Mouse (Mus musculus) limb, embryonic 13.5 days (tissue): ENCODE data around the gene Hectd4. TPM values are rescaled to one million over a fixed set of nuclear protein-coding genes. Genes with fewer than 3 reads are reported as not detected.
A peak's percentile ranks its signal among the peaks of the same experiment; 100 is the strongest.

ENCODE experiments used
- ATAC-seq: fragments of 200-750 bp; cut with Nextera tagmentation; 2 replicates; pipeline ENCODE4 v1.8.0; 2017; ENCODE audit warnings: low read depth, moderate number of reproducible peaks, moderate TSS enrichment; ENCODE audit not compliant: low FRiP score
- H3K27ac ChIP-seq: fragments of 300-500 bp; sonication (generic); 2 replicates; pipeline ENCODE4 v1.5.1; 2015; ENCODE audit warnings: inconsistent platforms, mild to moderate bottlenecking, moderate library complexity
- H3K27me3 ChIP-seq: fragments of 300-500 bp; sonication (generic); 2 replicates; pipeline ENCODE4 v1.6.1; 2015; ENCODE audit warnings: mild to moderate bottlenecking, inconsistent platforms
- H3K36me3 ChIP-seq: fragments of 300-500 bp; sonication (generic); 2 replicates; pipeline ENCODE4 v1.6.1; 2015; ENCODE audit warnings: inconsistent platforms, mild to moderate bottlenecking, moderate library complexity
- H3K4me1 ChIP-seq: fragments of 300-500 bp; sonication (generic); 2 replicates; pipeline ENCODE4 v1.6.1; 2015; ENCODE audit warnings: inconsistent platforms
- H3K4me2 ChIP-seq: fragments of 300-500 bp; sonication (generic); replicated peaks from 2 replicates; pipeline ENCODE4 v1.6.1; 2015; ENCODE audit warnings: inconsistent platforms, mild to moderate bottlenecking, moderate library complexity
- H3K4me3 ChIP-seq: fragments of 300-500 bp; sonication (generic); 2 replicates; pipeline ENCODE4 v1.5.1; 2015; ENCODE audit warnings: moderate library complexity, mild to moderate bottlenecking, inconsistent platforms
- H3K9ac ChIP-seq: fragments of 300-500 bp; sonication (generic); 2 replicates; pipeline ENCODE4 v1.6.1; 2015; ENCODE audit warnings: mild to moderate bottlenecking, inconsistent platforms
- H3K9me3 ChIP-seq: fragments of 300-500 bp; sonication (generic); 2 replicates; pipeline ENCODE4 v1.6.1; 2016; ENCODE audit warnings: inconsistent platforms
- WGBS: fragments of 180-500 bp; shearing (Covaris S2); methylation state at CpG from one replicate; pipeline ENCODE4 v1.1.7; 2015; 5-methylcytosine and 5-hydroxymethylcytosine counted together
- polyA plus RNA-seq: library from polyadenylated mRNA; unstranded; fragments of >200 nt; fragmentation: Nextera tagmentation; extraction: Ambion mirVana; gene quantifications from 2 replicates; pipeline ENCODE4 v1.2.1, GENCODE M21; 2015

Gene Hectd4
- polyA plus RNA-seq, 1 experiment from 2014 or later, result 5.2 TPM

DNA sequence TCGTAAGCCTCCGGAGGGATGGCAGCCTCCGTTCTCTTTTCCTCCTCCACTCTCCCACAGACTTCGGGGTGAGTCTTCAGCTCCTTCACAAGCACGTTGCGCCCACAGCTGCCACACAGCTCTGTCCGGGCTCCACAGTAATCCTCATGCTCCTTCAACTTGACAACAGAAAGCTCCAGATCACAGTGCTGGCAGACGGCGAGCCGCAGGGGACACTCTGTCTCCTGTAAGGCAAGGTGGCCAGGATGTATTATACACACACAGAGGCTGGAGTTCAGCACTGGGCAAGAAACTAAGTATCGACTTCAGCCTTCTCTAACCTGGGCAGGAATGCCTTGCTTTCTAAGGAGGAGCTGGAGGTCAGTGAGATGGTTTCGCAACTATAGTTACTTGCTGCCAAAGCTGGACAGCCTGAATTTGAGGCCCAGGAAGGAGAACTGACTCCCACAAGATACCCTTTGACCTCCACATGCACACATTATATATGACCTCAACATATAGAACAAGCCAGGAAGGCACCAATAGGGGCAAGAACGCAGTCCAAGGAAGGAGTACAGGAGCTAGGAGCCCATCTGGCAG lies 158.7 kb downstream of the Hectd4 start:
- Histone ChIP-seq H3K9ac (no peak overlapping the region), H3K4me3 (no peak overlapping the region), H3K4me2 (no peak overlapping the region), H3K9me3 (peaks cover 7% of the 10 kb centered on the region), H3K36me3 (peaks cover 89% of the 10 kb centered on the region), H3K27ac (no peak overlapping the region), H3K27me3 (no peaks in the 10 kb centered on the region), H3K4me1 (peaks cover 10% of the 10 kb centered on the region; the same call in 1 of the 2 replicates)
- no peak for ATAC-seq
- 90% methylated on average over 13 of the region's 13 CpGs for whole genome bisulfite sequencing

DNA sequence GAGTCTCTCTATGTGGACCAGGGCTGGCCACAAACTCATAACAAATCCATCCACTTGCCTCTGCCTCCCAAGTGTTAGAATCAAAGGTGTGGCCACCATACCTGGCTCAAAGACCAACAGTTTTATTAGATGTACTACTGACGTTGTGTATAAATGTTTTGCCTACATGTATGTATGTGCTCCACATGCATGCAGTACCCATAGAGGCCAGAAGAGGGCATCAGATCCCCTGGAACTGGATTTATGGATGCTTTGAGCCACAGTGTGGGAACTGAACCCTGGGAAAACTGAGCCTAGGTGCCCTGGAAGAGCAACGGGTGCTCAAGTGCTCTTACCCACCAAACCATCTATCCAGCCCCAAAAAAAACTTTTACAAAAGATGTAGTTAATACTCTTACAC lies 160.7 kb downstream of the Hectd4 start:
- peaks cover 17% of the 10 kb centered on the region for H3K4me1 ChIP-seq
- WGBS, result 90% methylated on average over 2 of the region's 2 CpGs
- no peak overlapping the region for H3K27ac ChIP-seq
- no peak overlapping the region for H3K4me3 ChIP-seq
- H3K27me3 ChIP-seq, result no peaks in the 10 kb centered on the region
- H3K9me3 ChIP-seq, result peaks cover 7% of the 10 kb centered on the region
- H3K36me3 ChIP-seq, result peaks cover 72% of the 10 kb centered on the region
- no peak overlapping the region for H3K9ac ChIP-seq
- no peak for ATAC-seq
- no peak overlapping the region for H3K4me2 ChIP-seq

DNA sequence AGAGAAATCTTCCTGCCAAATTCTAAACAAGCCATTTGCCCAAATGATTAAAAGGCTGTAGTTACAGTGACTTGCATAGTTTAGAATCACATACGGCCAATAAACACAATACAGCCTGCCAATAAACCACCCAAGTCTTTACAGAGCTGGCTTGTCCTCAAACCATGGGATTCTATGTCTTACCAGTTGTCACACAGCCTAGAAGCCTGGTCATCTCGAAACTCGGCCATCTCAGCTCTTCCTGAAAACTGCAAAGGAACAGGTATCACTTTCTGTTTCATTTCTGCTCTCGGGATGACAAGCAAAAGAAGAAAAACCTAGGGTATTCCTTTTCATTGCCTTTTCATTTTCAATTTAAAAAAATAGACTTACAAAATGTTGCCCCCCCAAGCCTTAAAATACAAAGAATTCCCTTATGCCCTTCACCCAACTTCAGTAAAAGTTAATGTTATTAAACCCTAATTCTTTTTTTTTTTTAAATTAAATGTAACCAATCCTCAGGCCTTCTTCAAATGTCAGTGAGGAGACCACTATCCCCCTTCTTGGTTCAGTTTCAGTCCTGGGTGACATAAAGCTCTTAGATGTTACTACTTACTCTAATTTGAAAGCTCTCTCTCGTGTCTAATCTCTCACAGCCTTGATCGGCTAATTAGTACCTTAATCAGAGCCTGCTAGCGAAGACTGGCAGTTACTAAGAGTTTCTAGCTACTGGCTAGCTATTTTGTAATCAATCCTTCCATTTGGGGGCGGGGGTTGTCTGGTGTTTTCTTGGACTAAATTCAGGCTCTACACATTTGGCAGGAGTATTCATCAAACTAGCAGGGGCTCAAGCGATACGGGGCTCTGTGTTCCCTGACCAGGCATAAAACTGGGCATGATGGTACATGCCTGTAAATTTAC lies 164.1 kb downstream of the Hectd4 start:
- peaks cover 27% of the 10 kb centered on the region for H3K4me1 ChIP-seq
- H3K27me3 ChIP-seq, result 0 out of 2 replicates have a peak, but pooled peaks cover 5% of the 10 kb centered on the region
- H3K4me3 ChIP-seq, result peak overlapping the region; percentile 80
- H3K27ac ChIP-seq, result no peak overlapping the region; the same call in 1 of the 2 replicates
- peak overlapping the region; percentile 81 for H3K9ac ChIP-seq
- H3K36me3 ChIP-seq, result peaks cover 42% of the 10 kb centered on the region
- ATAC-seq, result no peak
- 45% methylated on average over 10 of the region's 10 CpGs for WGBS
- H3K9me3 ChIP-seq, result peaks cover 7% of the 10 kb centered on the region
- peak overlapping the region; percentile 76 for H3K4me2 ChIP-seq

GRCm38 (mm10) chr5:121384757-121385460 lies 164.9 kb downstream of the Hectd4 start:
- WGBS, result 2% methylated on average over 39 of the region's 47 CpGs
- peak overlapping the region; percentile 76 for H3K4me2 ChIP-seq
- peak; percentile 76 for ATAC-seq

GRCm38 (mm10) chr5:121385461-121386119 lies 165.6 kb downstream of the Hectd4 start, which contains the start of gene Trafd1:
Gene Trafd1 (minus strand): TSS chr5:121385632.
- peak; percentile 95 for ATAC-seq
- peak within 1 kb of the TSS; percentile 80 for H3K4me3 ChIP-seq
- H3K4me1 ChIP-seq, result peaks cover 27% of the 10 kb centered on the region
- peak within 1 kb of the TSS; percentile 85 for H3K27ac ChIP-seq
- H3K36me3 ChIP-seq, result peaks cover 27% of the 10 kb centered on the region
- 0 out of 2 replicates have a peak, but pooled peaks cover 5% of the 10 kb centered on the region for H3K27me3 ChIP-seq
- peak within 1 kb of the TSS; percentile 76 for H3K4me2 ChIP-seq
- 0% methylated on average over 31 of the region's 45 CpGs for WGBS
- H3K9me3 ChIP-seq, result peaks cover 7% of the 10 kb centered on the region
- H3K9ac ChIP-seq, result peak within 1 kb of the TSS; percentile 81

More at GRCm38 (mm10) chr5:121384757-121385460, 164.9 kb downstream of the Hectd4 start:
- H3K9ac ChIP-seq, result peak overlapping the region; percentile 81
- H3K27ac ChIP-seq, result peak overlapping the region; percentile 85
- peaks cover 7% of the 10 kb centered on the region for H3K9me3 ChIP-seq
- H3K36me3 ChIP-seq, result peaks cover 34% of the 10 kb centered on the region
- 0 out of 2 replicates have a peak, but pooled peaks cover 5% of the 10 kb centered on the region for H3K27me3 ChIP-seq
- H3K4me3 ChIP-seq, result peak overlapping the region; percentile 80
- peaks cover 27% of the 10 kb centered on the region for H3K4me1 ChIP-seq

DNA sequence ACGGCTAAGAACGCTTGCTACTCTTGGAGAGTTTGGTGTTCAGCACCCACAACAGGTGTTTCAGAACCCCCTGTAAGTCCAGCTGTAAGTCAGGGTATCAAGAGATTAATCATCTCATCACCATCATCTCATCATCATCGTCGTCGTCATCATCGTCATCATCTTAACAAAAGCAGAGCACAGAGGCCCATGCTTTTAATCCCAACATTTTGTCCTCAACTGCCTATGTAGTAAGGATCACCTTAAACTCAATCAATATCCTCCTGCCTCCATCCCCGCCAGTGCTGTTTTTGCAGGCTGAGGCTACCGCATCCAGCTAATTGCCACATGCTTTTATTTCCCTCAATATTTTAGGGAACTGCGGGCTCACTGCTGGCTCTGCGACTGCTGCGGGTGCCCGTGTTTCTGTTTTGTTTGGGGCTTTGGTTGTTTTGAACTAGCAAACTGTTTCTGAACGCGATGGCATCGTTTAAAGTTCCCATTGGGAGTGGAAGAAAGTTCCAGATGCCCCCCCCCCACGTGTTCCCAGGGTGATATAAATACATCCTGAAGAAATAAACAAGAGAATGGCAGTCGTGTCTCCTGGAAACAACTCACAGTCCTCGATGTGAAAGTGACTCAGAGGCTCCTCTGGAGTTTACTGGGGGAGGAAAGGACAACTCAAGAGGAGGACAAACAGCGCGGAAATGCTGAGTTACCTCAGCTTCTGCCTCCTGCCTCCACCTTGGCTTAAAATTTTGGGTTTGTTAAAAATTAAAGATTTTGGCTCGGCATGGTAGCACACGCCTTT lies 166.3 kb downstream of the Hectd4 start:
- Histone ChIP-seq H3K4me1 (peaks cover 27% of the 10 kb centered on the region), H3K36me3 (peaks cover 20% of the 10 kb centered on the region), H3K4me3 (peak overlapping the region; percentile 80), H3K9ac (peak overlapping the region; percentile 81), H3K9me3 (0 out of 2 replicates have a peak, but pooled peaks cover under 1% of the 10 kb centered on the region), H3K4me2 (peak overlapping the region; percentile 76), H3K27me3 (0 out of 2 replicates have a peak, but pooled peaks cover 5% of the 10 kb centered on the region), H3K27ac (no peak overlapping the region)
- 27% methylated on average over 22 of the region's 22 CpGs for WGBS
- no peak for ATAC-seq

GRCm38 (mm10) chr5:121387126-121387525 lies 167.1 kb downstream of the Hectd4 start:
- Histone ChIP-seq H3K27me3 (0 out of 2 replicates have a peak, but pooled peaks cover 5% of the 10 kb centered on the region), H3K4me2 (no peak overlapping the region), H3K9ac (no peak overlapping the region), H3K4me3 (no peak overlapping the region), H3K4me1 (peaks cover 27% of the 10 kb centered on the region), H3K27ac (no peak overlapping the region), H3K9me3 (no peaks in the 10 kb centered on the region), H3K36me3 (peaks cover 13% of the 10 kb centered on the region)
- 54% methylated on average over 4 of the region's 4 CpGs for WGBS
- no peak for ATAC-seq

- Histone ChIP-seq H3K9me3 (no peaks in the 10 kb centered on the region), H3K9ac (no peak overlapping the region), H3K27me3 (0 out of 2 replicates have a peak, but pooled peaks cover 5% of the 10 kb centered on the region), H3K4me2 (no peak overlapping the region), H3K4me1 (peaks cover 15% of the 10 kb centered on the region), H3K27ac (no peak overlapping the region), H3K4me3 (no peak overlapping the region), H3K36me3 (no peaks in the 10 kb centered on the region)
- no peak for ATAC-seq
- 67% methylated on average over 7 of the region's 7 CpGs for WGBS
These were observed 169.1 kb downstream of the Hectd4 start for GRCm38 (mm10) chr5:121389106-121389505.

- 0 out of 2 replicates have a peak, but pooled peaks cover 5% of the 10 kb centered on the region for H3K27me3 ChIP-seq
- no peak for ATAC-seq
- no peaks in the 10 kb centered on the region for H3K9me3 ChIP-seq
- H3K36me3 ChIP-seq, result no peaks in the 10 kb centered on the region
- no peak overlapping the region for H3K9ac ChIP-seq
- no peak overlapping the region for H3K4me3 ChIP-seq
- peaks cover 10% of the 10 kb centered on the region for H3K4me1 ChIP-seq
- no peak overlapping the region for H3K4me2 ChIP-seq
- H3K27ac ChIP-seq, result no peak overlapping the region
These were observed 169.7 kb downstream of the Hectd4 start for GRCm38 (mm10) chr5:121389691-121390090.

- Histone ChIP-seq H3K4me3 (no peak overlapping the region), H3K9me3 (no peaks in the 10 kb centered on the region), H3K4me2 (no peak overlapping the region), H3K9ac (no peak overlapping the region), H3K27ac (no peak overlapping the region), H3K36me3 (no peaks in the 10 kb centered on the region), H3K27me3 (no peaks in the 10 kb centered on the region), H3K4me1 (peaks cover 3% of the 10 kb centered on the region; the same call in 1 of the 2 replicates)
- ATAC-seq, result no peak
- 57% methylated on average over 16 of the region's 16 CpGs for WGBS
These were observed 172.8 kb downstream of the Hectd4 start for GRCm38 (mm10) chr5:121392667-121393380.
